Mouse (Mus musculus) cerebellum, adult 11 months (tissue): ENCODE results near the gene C8g.
A peak's percentile ranks its signal among the peaks of the same experiment; 100 is the strongest.

Experiments
- DNase-seq: peaks from one replicate; pipeline ENCODE4 v3.0.0; 2022

C8g gene

DNA sequence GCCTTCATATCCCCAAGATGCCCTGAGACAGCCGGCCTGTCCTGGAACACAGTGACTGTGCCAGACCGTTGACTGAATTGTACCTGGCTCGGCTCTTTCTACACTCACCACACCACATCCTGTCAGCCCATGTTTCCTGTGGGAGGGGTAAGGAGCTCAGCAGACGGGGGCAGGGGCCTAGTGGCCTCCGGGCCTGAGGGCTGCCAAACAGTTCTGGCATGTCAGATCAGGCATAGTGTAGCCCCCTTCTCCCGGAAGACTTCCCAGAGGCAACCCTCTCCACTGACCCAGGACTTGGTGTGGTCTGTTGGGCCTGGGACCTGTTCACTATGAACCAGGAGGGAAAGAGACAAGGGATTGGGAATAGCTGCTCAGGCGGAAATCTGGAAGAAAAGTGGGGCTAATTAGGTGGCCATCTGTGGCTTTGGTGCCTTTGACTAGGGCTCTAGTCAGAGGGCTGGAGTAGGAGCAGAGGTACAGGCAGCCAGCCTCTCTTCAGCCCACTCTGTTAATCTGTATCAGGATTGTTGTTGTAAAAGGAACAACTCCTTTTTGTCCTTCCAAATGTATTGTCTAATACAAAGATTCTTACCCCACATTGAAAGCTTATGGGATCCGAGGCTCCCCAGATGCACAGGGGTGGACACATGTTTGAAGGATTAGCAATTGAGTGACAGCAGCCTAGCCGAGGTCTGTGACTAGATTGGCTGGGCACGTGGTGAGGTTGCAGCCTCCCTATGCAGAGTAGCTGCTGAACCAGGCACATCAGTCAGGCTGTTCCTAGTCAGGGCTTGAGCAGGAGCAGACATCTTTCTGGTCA lies 35.5 kb downstream of the C8g start:
- DNase-seq, result no peak

DNA sequence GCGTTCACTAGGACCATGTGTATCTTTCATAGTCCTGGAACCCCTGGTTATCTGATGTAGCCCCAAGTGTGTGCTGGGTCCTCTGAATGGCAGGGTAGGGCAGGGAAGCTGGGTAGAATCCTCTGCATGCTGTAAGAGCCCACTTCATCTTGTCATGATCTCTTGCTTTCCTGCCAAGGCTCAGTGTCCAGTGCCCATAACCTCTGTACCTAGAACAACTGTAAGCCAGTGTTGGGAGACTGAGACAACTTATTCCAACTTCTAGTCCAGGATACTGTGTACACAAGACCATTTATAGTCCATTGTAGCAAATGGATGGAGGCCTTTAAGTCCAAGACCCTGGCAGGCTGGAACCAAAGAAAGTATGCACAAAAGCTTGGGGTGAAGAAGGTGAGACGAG lies 36.3 kb downstream of the C8g start:
- no peak for DNase-seq

DNA sequence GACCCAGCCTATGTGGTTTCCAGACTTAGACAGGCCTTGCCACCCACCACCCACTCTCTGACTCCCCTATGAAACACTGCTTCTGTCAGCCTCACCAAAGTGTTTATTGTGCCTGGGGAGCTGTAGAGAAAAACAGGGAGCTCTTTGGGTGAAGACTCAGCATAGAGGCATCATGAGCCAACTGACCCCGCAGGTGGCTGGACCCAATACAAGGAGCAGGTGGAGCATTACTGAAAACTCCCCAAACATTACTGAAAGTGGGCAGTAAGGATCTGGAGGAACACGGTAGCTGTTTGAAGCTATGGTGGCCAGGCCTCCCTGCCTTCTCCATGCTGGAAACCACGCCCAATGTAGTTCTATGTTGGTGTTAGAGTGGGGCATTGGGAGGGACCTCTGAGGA lies 37.9 kb downstream of the C8g start:
- DNase-seq, result no peak

- no peak for DNase-seq
These were observed 40.1 kb downstream of the C8g start for GRCm38 (mm10) chr2:25461407-25461806.

DNA sequence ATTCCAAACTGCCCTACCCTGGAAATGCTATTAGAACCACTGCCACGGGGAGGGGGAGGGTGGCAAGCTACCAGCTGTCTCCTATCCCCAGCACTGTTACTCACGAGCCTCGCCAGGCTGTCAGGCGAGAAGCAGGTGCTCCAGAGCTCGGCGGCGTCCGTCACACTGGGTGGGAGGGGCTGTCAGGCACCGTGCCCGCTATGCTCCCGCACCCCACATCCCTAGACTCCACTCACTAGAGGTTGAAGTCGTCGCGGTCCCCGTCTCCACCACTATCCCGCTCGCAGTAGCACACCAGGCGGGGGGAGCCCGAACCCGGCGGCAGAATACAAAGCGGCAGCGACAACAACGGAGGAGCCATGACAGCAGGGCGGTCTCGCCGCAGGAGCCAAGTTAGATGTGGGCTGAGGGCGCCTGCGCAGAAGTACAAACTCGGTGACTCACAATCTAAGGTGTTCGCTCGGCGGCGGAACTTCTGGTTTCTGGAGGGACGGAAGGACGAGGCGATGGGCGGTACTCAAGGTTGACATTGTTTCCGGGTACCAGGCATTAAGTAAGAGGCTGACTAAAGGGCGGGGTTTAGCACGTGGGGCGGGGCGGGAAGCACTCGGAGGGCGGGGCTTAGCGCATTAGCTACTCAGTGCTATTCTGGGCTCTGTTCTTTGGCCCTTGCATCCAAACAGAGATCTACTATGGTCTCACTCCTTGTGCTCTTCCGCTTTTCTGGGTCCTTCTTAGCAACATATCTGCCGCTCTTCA lies 40.8 kb downstream of the C8g start, which contains the start of gene Paxx:
Gene Paxx, minus strand, starts transcription at position 544 of the 759 bp plus-strand sequence.
- DNase-seq, result peak; percentile 93

GRCm38 (mm10) chr2:25460135-25460534 lies 41.4 kb downstream of the C8g start:
- DNase-seq, result no peak

GRCm38 (mm10) chr2:25458911-25459310 lies 42.6 kb downstream of the C8g start:
- DNase-seq, result no peak

DNA sequence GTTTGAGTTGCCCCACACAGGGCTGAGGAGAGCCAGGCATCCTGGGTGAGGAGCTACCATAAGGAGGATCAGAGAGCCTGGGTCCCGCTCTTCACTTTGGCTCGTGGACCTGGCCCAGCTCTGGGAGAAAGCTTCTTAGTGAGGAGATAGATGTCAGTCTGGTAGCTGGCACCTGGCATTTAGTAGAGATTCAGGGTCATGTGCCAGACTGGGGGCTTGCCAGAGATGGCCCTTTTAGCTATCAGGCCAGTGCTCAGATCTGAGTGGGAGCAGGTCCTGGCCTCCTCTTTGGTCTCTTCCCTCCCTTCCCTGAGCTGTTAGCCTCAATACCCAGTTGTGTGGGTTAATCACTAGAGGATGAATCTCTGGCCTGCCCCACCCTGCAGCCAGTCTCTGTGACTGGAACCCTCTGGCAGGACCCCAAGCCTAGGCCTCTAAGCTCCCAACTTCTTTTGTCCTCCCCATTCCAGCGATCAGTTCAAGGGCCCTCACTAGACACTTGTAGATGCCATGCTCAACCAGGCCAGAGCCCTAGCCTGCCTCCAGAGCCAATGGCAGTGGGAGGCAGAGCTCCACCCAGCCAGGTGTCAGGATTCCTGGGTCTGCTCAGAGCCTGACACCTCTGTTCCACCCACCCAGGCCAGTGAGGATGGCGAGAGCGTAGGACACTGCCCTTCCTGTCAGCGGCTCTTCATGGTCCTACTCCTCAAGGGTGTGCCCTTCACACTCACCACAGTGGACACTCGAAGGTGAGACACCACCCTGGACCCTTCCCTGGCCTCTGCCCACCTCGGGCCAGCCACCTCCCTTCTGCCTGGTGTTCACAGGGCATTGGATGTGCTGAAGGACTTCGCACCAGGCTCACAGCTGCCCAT lies 44.3 kb downstream of the C8g start:
- DNase-seq, result no peak

DNA sequence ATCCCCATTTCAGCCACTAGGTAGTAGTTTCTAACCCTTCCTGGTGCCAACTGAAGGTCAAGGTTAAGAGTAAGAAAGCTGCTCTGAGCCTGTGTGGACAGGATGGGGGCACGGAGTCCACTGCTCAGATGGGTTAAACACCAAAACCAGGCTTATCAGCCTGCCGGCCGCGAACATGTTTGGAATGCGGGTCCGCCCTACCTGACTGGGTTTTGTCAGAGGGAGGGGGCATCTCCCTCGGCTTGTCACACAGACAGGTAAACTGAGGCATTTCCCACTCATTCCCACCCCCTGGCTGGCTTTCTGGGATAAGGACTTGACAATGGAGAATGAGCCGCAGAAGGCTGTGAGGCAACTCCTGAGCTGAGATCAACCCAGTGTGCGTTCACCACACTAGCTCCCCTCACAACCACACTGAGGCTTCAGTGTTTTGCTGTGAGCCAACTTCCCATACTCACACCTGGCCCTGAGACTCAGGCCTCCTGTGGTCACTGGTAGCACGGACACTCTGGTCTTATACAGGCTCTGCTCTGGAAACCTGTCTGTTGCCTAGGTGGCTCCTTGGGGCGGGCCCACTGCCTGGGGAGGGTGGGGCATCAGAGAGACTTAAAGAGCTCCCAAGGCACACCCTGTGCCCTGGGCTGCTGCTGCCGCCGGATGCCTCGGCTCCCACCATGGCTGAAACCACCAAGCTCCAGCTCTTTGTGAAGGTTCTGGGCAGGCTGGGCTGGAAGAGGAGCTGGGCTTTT lies 45.1 kb downstream of the C8g start, which contains the start of gene Clic3:
Gene Clic3, plus strand, starts transcription at position 634 of the 749 bp plus-strand sequence.
- DNase-seq, result no peak

GRCm38 (mm10) chr2:25452951-25453350 lies 48.6 kb downstream of the C8g start:
- no peak for DNase-seq

GRCm38 (mm10) chr2:25450853-25451647 lies 50.5 kb downstream of the C8g start:
- DNase-seq, result no peak
